Mouse (Mus musculus) right cerebral cortex, postnatal 10 days (tissue): ENCODE measurements at regions not wholly inside any gene's neighbourhood (a gene's known extent, or its start where the extent isn't known, plus 50 kb on each side); places are given as distances from the start of the nearest gene placed in this dataset.
A peak's percentile ranks its signal among the peaks of the same experiment; 100 is the strongest.

Source experiments
- DNase-seq, 2 experiments: peaks; one replicate each; pipeline ENCODE4 v3.0.0; 2021; ENCODE audit warnings: low spot score in 2 of 2

- DNase-seq, result peak in 1 of 2 experiments; percentile 17
Observed at GRCm38 (mm10) chr2:95776047-95776446, 541.9 kb upstream of the Lrrc4c start.
